24 mouse cellular contexts compared by ENCODE assay signal in the genomic region with DNA sequence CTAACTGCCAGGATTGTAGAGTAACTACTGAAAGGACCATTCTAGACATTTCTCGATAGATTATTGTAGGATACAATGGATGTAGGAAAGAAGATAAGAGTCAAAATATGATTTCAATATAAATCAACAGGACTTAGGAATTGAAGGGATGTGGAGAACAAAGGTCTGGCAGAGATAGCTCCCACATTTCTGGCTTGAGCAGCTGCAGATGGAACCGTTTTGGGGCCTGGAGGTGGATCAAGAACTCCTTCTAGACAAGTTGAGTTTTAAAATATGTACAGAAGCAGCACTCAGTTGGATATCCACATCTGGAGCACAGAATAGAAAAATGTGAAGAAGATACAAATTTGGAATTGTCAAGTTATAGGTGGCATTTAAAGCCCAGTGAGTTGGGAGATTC.
DNase-seq lines count a peak whose midpoint lies in the region; ATAC-seq lines count a peak whose summit lies in the region.
"Had no signal": no experiment of that assay in that cellular context is flagged by ENCODE, and none has a peak within 500 bp of the region (broad histone marks: within the 10 kb centered on the region; RNA-seq: fewer than 3 reads in every experiment).

No protein-coding gene starts in this region.

- H3K27me3 ChIP-seq in embryonic facial prominence, embryonic 14.5 days (replicated peaks; ENCODE audit: control insufficient read depth, insufficient read depth, low read length) = no peaks in the 10 kb centered on the region
- no peaks in the 10 kb centered on the region for H3K27me3 ChIP-seq in embryonic facial prominence, embryonic 10.5 days (replicated peaks; ENCODE audit: low read depth, poor library complexity, severe bottlenecking)
- H3K27me3 ChIP-seq: embryonic facial prominence, embryonic 15.5 days; hindbrain, embryonic 13.5 days; intestine, embryonic 15.5 days had no signal

- H3K4me2 ChIP-seq in embryonic facial prominence, embryonic 14.5 days (ENCODE audit: low read depth, low read length) = no peak overlapping the region
- H3K4me2 ChIP-seq: embryonic facial prominence, embryonic 15.5 days; heart, embryonic 11.5 days; hindbrain, embryonic 13.5 days; intestine, embryonic 15.5 days had no signal

- no peaks in the 10 kb centered on the region for H3K36me3 ChIP-seq in embryonic facial prominence, embryonic 14.5 days (ENCODE audit: control insufficient read depth, insufficient read depth, low read length)
- no peaks in the 10 kb centered on the region for H3K36me3 ChIP-seq in embryonic facial prominence, embryonic 10.5 days (replicated peaks)
- H3K36me3 ChIP-seq: embryonic facial prominence, embryonic 15.5 days; hindbrain, embryonic 10.5 days; hindbrain, embryonic 13.5 days; intestine, embryonic 15.5 days had no signal

- peak; percentile 61 for DNase-seq in embryonic facial prominence, embryonic 14.5 days (ENCODE audit: low spot score)
- no peak for DNase-seq in embryonic facial prominence, embryonic 10.5 days (ENCODE audit: low spot score)
- peak; percentile 17 for DNase-seq in gastrocnemius, postnatal 10 days
- peak; percentile 13 to 21 for DNase-seq in gastrocnemius, postnatal 36 days
- no peak for DNase-seq in cerebellum, postnatal 14 days
- DNase-seq in embryo, embryonic 10.5 days (ENCODE audit: low spot score) = no peak
- DNase-seq: adrenal gland, adult 8-10 months; adrenal gland, postnatal 25 days; cerebellum, adult 11-12 months; cerebellum, adult 8-10 months; cerebellum, postnatal 25 days; embryo, embryonic 11 days; forebrain, postnatal 0 days; heart, adult 11 months; heart, postnatal 36 days; kidney, adult 11 months had no signal

- intact Hi-C loops in gastrocnemius, postnatal 36 days (cut with DNase I) = no loop called here

- ATAC-seq in embryonic facial prominence, embryonic 14.5 days (ENCODE audit: low read depth) = no peak
- ATAC-seq: activated CD4-positive, CD25-positive, alpha-beta regulatory T cell, adult 4 months; forebrain, embryonic 14.5 days; forebrain, postnatal 0 days; hindbrain, embryonic 16.5 days; intestine, embryonic 15.5 days had no signal

- no peaks in the 10 kb centered on the region for H3K4me1 ChIP-seq in embryonic facial prominence, embryonic 14.5 days (ENCODE audit: control insufficient read depth, insufficient read depth, low read length)
- no peaks in the 10 kb centered on the region for H3K4me1 ChIP-seq in embryonic facial prominence, embryonic 10.5 days
- H3K4me1 ChIP-seq: embryonic facial prominence, embryonic 15.5 days; hindbrain, embryonic 10.5 days; hindbrain, embryonic 13.5 days; intestine, embryonic 15.5 days had no signal

- no peaks in the 10 kb centered on the region for H3K9me3 ChIP-seq in embryonic facial prominence, embryonic 14.5 days (ENCODE audit: control insufficient read depth, low read length)
- no peaks in the 10 kb centered on the region for H3K9me3 ChIP-seq in embryonic facial prominence, embryonic 10.5 days
- H3K9me3 ChIP-seq: embryonic facial prominence, embryonic 15.5 days; hindbrain, embryonic 10.5 days; hindbrain, embryonic 13.5 days; intestine, embryonic 15.5 days had no signal

- H3K27ac ChIP-seq in embryonic facial prominence, embryonic 14.5 days (replicated peaks; ENCODE audit: low read depth, low read length) = no peak overlapping the region
- H3K27ac ChIP-seq in embryonic facial prominence, embryonic 10.5 days (replicated peaks) = no peak overlapping the region
- H3K27ac ChIP-seq: embryonic facial prominence, embryonic 15.5 days; hindbrain, embryonic 10.5 days; hindbrain, embryonic 13.5 days; intestine, embryonic 15.5 days had no signal

- H3K9ac ChIP-seq in embryonic facial prominence, embryonic 14.5 days (ENCODE audit: low read depth, low read length) = no peak overlapping the region
- H3K9ac ChIP-seq: embryonic facial prominence, embryonic 15.5 days; forebrain, postnatal 0 days; hindbrain, embryonic 13.5 days; intestine, embryonic 15.5 days had no signal

- 59% methylated on average over 2 of the region's 2 CpGs for WGBS in embryonic facial prominence, embryonic 14.5 days
- 89% methylated on average over 2 of the region's 2 CpGs for whole genome bisulfite sequencing in embryonic facial prominence, embryonic 10.5 days

- H3K4me3 ChIP-seq in embryonic facial prominence, embryonic 14.5 days (ENCODE audit: low read depth, low read length) = no peak overlapping the region
- no peak overlapping the region for H3K4me3 ChIP-seq in embryonic facial prominence, embryonic 10.5 days
- H3K4me3 ChIP-seq: embryonic facial prominence, embryonic 15.5 days; hindbrain, embryonic 10.5 days; hindbrain, embryonic 13.5 days; intestine, embryonic 15.5 days had no signal

Comparison
In these comparisons a context has a peak if more than half of its experiments do, and no peak if none do; other contexts are left out.
1. DNase-seq: peak in embryonic facial prominence, embryonic 14.5 days (single experiment), gastrocnemius, postnatal 10 days (single experiment) and gastrocnemius, postnatal 36 days (2 of 2); none in embryonic facial prominence, embryonic 10.5 days (single experiment), cerebellum, postnatal 14 days (0 of 2) and embryo, embryonic 10.5 days (single experiment).